Mouse (Mus musculus): ENCODE results near the gene Tubgcp3. TPM values are rescaled to one million over a fixed set of nuclear protein-coding genes. Genes with fewer than 3 reads are reported as not detected.
A peak's percentile ranks its signal among the peaks of the same experiment; 100 is the strongest.

Tubgcp3 gene
- total RNA-seq, 2 experiments from 2014 or later = 33.0 to 35.8 TPM

GRCm38 (mm10) chr8:12566509-12566908 is 105.5 kb downstream of the Tubgcp3 start:
- intact Hi-C loops (cut with DNase I) = no loop called here
- DNase-seq (ENCODE audit: low spot score in 2 of 2) = no peak

DNA sequence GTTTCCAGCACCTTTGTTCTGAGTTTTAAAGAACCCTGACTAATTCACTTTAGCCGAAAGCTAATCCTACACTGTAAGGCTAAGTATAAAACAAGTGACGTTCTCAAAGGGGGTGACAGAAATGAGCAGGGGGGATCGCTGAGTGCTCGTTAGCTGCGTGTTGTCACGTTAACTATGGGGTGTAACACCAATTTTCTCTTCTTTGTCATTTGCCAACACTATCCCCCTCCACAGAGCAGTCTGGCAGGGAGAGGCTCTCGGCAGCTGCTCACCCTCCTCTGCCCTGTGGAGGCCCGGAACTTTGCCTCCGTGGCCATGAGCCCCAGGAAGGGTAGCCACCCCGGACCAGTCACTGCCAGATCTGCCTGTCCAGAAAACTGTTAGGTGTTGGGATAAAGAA is 106.6 kb downstream of the Tubgcp3 start:
- intact Hi-C loops (cut with DNase I) = loop anchor here (2.0 kb wide), 1 partner anchor 609 kb away; no protein-coding TSS in a partner anchor
- DNase-seq (ENCODE audit: low spot score in 2 of 2) = no peak

GRCm38 (mm10) chr8:12564307-12564706 is 107.7 kb downstream of the Tubgcp3 start:
- peak; percentile 46 to 67 for DNase-seq (ENCODE audit: low spot score in 2 of 2)
- intact Hi-C loops (cut with DNase I) = loop anchor here (1.0 to 5.0 kb wide), 4 partner anchors 137 to 608 kb away; no protein-coding TSS in a partner anchor

Small RNA genes within 50 kb of the gene (microRNA-seq; reads per million reads assigned to microRNA genes)
- 0 reads per million in 2 experiments for gene Gm26483

Other genes starting within 250 kb of the Tubgcp3 start
- not detected for gene Spaca7, start 99.2 kb downstream of the Tubgcp3 start, total RNA-seq (2021)
- 10 to 100 TPM; 43.9 to 45.9 TPM for gene Atp11a, start 84.8 kb upstream of the Tubgcp3 start, total RNA-seq (2021)
- 100 to 1,000 TPM; 249 to 271 TPM for gene Mcf2l, start 201.6 kb upstream of the Tubgcp3 start, total RNA-seq (2021)